Comparison of ENCODE assay signal across 9 mouse cellular contexts in the genomic region with DNA sequence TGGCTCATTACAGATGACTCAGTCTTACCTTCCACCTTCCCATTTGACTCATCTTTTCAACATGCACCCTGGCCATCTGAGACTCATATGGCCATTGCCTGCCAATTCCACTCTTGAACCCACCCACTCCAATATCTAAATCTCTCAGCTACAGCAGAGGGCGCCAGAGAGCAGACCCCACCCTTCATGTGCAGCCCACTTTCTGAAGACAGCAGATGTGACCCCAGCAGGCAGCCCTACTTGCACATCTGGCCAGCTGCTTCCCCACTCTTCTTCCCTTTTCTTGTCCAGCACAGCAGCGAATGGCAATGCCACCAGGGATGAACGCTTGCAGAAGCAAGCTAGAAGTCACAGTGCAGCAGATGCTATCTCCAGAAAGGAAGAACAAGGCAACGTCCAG.
A peak's percentile ranks its signal among the peaks of the same experiment; 100 is the strongest.
DNase-seq lines count a peak whose midpoint lies in the region; ATAC-seq and TF ChIP-seq lines count a peak whose summit lies in the region.
"Had no signal": no experiment of that assay in that cellular context is flagged by ENCODE, and none has a peak within 500 bp of the region (broad histone marks: within the 10 kb centered on the region; RNA-seq: fewer than 3 reads in every experiment).

No protein-coding gene starts in this region.

- no peaks in the 10 kb centered on the region for H3K27me3 ChIP-seq in hindbrain, postnatal 0 days (ENCODE audit: insufficient read depth, low read length)
- no peaks in the 10 kb centered on the region for H3K27me3 ChIP-seq in hindbrain, embryonic 12.5 days
- H3K27me3 ChIP-seq in neural tube, embryonic 11.5 days (ENCODE audit: control insufficient read depth, insufficient read depth, low read length), result no peaks in the 10 kb centered on the region
- H3K27me3 ChIP-seq: heart, embryonic 13.5 days; midbrain, embryonic 12.5 days had no signal

- no peak overlapping the region for H3K27ac ChIP-seq in hindbrain, postnatal 0 days
- no peak overlapping the region for H3K27ac ChIP-seq in hindbrain, embryonic 12.5 days
- no peak overlapping the region for H3K27ac ChIP-seq in neural tube, embryonic 11.5 days (ENCODE audit: low read depth, low read length)
- H3K27ac ChIP-seq: heart, embryonic 13.5 days; midbrain, embryonic 12.5 days had no signal

- H3K4me3 ChIP-seq in hindbrain, postnatal 0 days (ENCODE audit: low read length), result no peak overlapping the region
- H3K4me3 ChIP-seq in hindbrain, embryonic 12.5 days, result no peak overlapping the region
- no peak overlapping the region for H3K4me3 ChIP-seq in neural tube, embryonic 11.5 days (ENCODE audit: low read depth, low read length)
- H3K4me3 ChIP-seq: heart, embryonic 13.5 days; midbrain, embryonic 12.5 days had no signal

- TF ChIP-seq CTCF in hindbrain, postnatal 0 days (IDR thresholded peaks at IDR 0.05; ENCODE audit: low read depth), result peak; percentile 58

- no peaks in the 10 kb centered on the region for H3K4me1 ChIP-seq in hindbrain, postnatal 0 days (ENCODE audit: insufficient read depth, low read length)
- no peaks in the 10 kb centered on the region for H3K4me1 ChIP-seq in hindbrain, embryonic 12.5 days
- no peaks in the 10 kb centered on the region for H3K4me1 ChIP-seq in neural tube, embryonic 11.5 days (ENCODE audit: control insufficient read depth, insufficient read depth, low read length)
- H3K4me1 ChIP-seq: midbrain, embryonic 12.5 days had no signal

- no peaks in the 10 kb centered on the region for H3K9me3 ChIP-seq in hindbrain, postnatal 0 days (ENCODE audit: low read length)
- no peaks in the 10 kb centered on the region for H3K9me3 ChIP-seq in hindbrain, embryonic 12.5 days (replicated peaks)
- H3K9me3 ChIP-seq in neural tube, embryonic 11.5 days (ENCODE audit: control insufficient read depth, low read length), result no peaks in the 10 kb centered on the region
- H3K9me3 ChIP-seq: heart, embryonic 13.5 days; midbrain, embryonic 12.5 days had no signal

- peak; percentile 8 for DNase-seq in hindbrain, postnatal 0 days (ENCODE audit: low spot score)
- DNase-seq in right cerebral cortex, postnatal 14 days, result peak; percentile 8
- DNase-seq in right cerebral cortex, postnatal 10 days (ENCODE audit: low spot score in 2 of 2), result no peak
- peak; percentile 47 for DNase-seq in embryo, embryonic 9.5 days (ENCODE audit: extremely low spot score)
- peak; percentile 54 for DNase-seq in neural tube, embryonic 11.5 days (ENCODE audit: low spot score)
- no peak for DNase-seq in urinary bladder, adult 2 months (ENCODE audit: low spot score)

- 43% methylated on average over 4 of the region's 4 CpGs for WGBS in hindbrain, postnatal 0 days
- 40% methylated on average over 4 of the region's 4 CpGs for WGBS in hindbrain, embryonic 12.5 days
- 45% methylated on average over 4 of the region's 4 CpGs for WGBS in neural tube, embryonic 11.5 days

- ATAC-seq in hindbrain, postnatal 0 days, result no peak
- no peak for ATAC-seq in hindbrain, embryonic 12.5 days (ENCODE audit: low FRiP score)
- no peak for ATAC-seq in neural tube, embryonic 11.5 days (ENCODE audit: insufficient read depth, low FRiP score, low TSS enrichment)

- no peak overlapping the region for H3K9ac ChIP-seq in hindbrain, postnatal 0 days (replicated peaks; ENCODE audit: low read length)
- H3K9ac ChIP-seq in hindbrain, embryonic 12.5 days, result no peak overlapping the region
- H3K9ac ChIP-seq in neural tube, embryonic 11.5 days (ENCODE audit: low read length), result no peak overlapping the region
- H3K9ac ChIP-seq: heart, embryonic 13.5 days; midbrain, embryonic 12.5 days had no signal

- H3K36me3 ChIP-seq in hindbrain, postnatal 0 days (ENCODE audit: insufficient read depth, low read length), result no peaks in the 10 kb centered on the region
- no peaks in the 10 kb centered on the region for H3K36me3 ChIP-seq in hindbrain, embryonic 12.5 days
- H3K36me3 ChIP-seq in neural tube, embryonic 11.5 days (ENCODE audit: control insufficient read depth, insufficient read depth, low read length), result no peaks in the 10 kb centered on the region
- H3K36me3 ChIP-seq: heart, embryonic 13.5 days; midbrain, embryonic 12.5 days had no signal

- no peak overlapping the region for H3K4me2 ChIP-seq in hindbrain, postnatal 0 days (ENCODE audit: low read depth, low read length)
- H3K4me2 ChIP-seq in hindbrain, embryonic 12.5 days (replicated peaks), result no peak overlapping the region
- H3K4me2 ChIP-seq in neural tube, embryonic 11.5 days (ENCODE audit: low read depth), result no peak overlapping the region
- H3K4me2 ChIP-seq: heart, embryonic 13.5 days; midbrain, embryonic 12.5 days had no signal

Comparison
In these comparisons a context has a peak if more than half of its experiments do, and no peak if none do; other contexts are left out.
1. DNase-seq: peak in hindbrain, postnatal 0 days (single experiment), right cerebral cortex, postnatal 14 days (single experiment), embryo, embryonic 9.5 days (single experiment) and neural tube, embryonic 11.5 days (single experiment); none in right cerebral cortex, postnatal 10 days (0 of 2) and urinary bladder, adult 2 months (single experiment).